Mouse (Mus musculus) hindbrain, embryonic 14.5 days (tissue): ENCODE measurements at regions not wholly inside any gene's neighbourhood (a gene's known extent, or its start where the extent isn't known, plus 50 kb on each side); places are given as distances from the start of the nearest gene placed in this dataset.
"Not testable (repeated sequence)": the region's sequence is repeated elsewhere in the genome, so short reads cannot be mapped to it uniquely, and the experiment has no call there.

ENCODE experiments used
- ATAC-seq: fragments of 200-750 bp; cut with Nextera tagmentation; 2 replicates; pipeline ENCODE4 v1.8.0; 2017; ENCODE audit warnings: moderate number of reproducible peaks, mild to moderate bottlenecking, moderate TSS enrichment, moderate library complexity; ENCODE audit not compliant: low FRiP score
- DNase-seq: peaks from one replicate; pipeline ENCODE4 v3.0.0-alpha.2; 2015; ENCODE audit warnings: low spot score
- H3K27ac ChIP-seq: fragments of 300-500 bp; sonication (generic); 2 replicates; pipeline ENCODE4 v1.5.1; 2014; ENCODE audit warnings: mild to moderate bottlenecking, moderate library complexity
- H3K27me3 ChIP-seq: fragments of 300-500 bp; sonication (generic); 2 replicates; pipeline ENCODE4 v1.6.1; 2014; ENCODE audit warnings: mild to moderate bottlenecking, low read length, mixed read lengths; ENCODE audit not compliant: control insufficient read depth, insufficient read depth
- H3K36me3 ChIP-seq: fragments of 300-500 bp; sonication (generic); replicated peaks from 2 replicates; pipeline ENCODE4 v1.6.1; 2014; ENCODE audit not compliant: control insufficient read depth, insufficient read depth
- H3K4me1 ChIP-seq: fragments of 300-500 bp; sonication (generic); replicated peaks from 2 replicates; pipeline ENCODE4 v1.6.1; 2014; ENCODE audit warnings: antibody characterized with exemption, low read length, mixed read lengths; ENCODE audit not compliant: control insufficient read depth, insufficient read depth
- H3K4me2 ChIP-seq: fragments of 300-500 bp; sonication (generic); replicated peaks from 2 replicates; pipeline ENCODE4 v1.6.1; 2014; ENCODE audit warnings: mild to moderate bottlenecking, moderate library complexity
- H3K4me3 ChIP-seq: fragments of 300-500 bp; sonication (generic); replicated peaks from 2 replicates; pipeline ENCODE4 v1.5.1; 2014; ENCODE audit warnings: mild to moderate bottlenecking, low read length
- H3K9ac ChIP-seq: fragments of 300-500 bp; sonication (generic); 2 replicates; pipeline ENCODE4 v1.6.1; 2014
- H3K9me3 ChIP-seq: fragments of 300-500 bp; sonication (generic); 2 replicates; pipeline ENCODE4 v1.6.1; 2016; ENCODE audit warnings: low read length; ENCODE audit not compliant: control insufficient read depth
- WGBS: fragments of 180-500 bp; shearing (Covaris S2); extraction: QIAGEN DNeasy Blood & Tissue Kit; methylation state at CpG from one replicate; pipeline ENCODE4 v1.1.7; 2014; 5-methylcytosine and 5-hydroxymethylcytosine counted together

- H3K36me3 ChIP-seq = no peaks in the 10 kb centered on the region
- no peak overlapping the region for H3K4me2 ChIP-seq
- no peaks in the 10 kb centered on the region for H3K27me3 ChIP-seq
- no peaks in the 10 kb centered on the region for H3K9me3 ChIP-seq
- H3K9ac ChIP-seq = no peak overlapping the region
- no peak overlapping the region for H3K4me3 ChIP-seq
- no peak overlapping the region for H3K27ac ChIP-seq
- DNase-seq (no peak), ATAC-seq (no peak)
- H3K4me1 ChIP-seq = no peaks in the 10 kb centered on the region
- WGBS = 60% methylated on average over 14 of the region's 14 CpGs
Measured at GRCm38 (mm10) chr8:113513886-113514730, 121.3 kb upstream of the Mon1b start.

DNA sequence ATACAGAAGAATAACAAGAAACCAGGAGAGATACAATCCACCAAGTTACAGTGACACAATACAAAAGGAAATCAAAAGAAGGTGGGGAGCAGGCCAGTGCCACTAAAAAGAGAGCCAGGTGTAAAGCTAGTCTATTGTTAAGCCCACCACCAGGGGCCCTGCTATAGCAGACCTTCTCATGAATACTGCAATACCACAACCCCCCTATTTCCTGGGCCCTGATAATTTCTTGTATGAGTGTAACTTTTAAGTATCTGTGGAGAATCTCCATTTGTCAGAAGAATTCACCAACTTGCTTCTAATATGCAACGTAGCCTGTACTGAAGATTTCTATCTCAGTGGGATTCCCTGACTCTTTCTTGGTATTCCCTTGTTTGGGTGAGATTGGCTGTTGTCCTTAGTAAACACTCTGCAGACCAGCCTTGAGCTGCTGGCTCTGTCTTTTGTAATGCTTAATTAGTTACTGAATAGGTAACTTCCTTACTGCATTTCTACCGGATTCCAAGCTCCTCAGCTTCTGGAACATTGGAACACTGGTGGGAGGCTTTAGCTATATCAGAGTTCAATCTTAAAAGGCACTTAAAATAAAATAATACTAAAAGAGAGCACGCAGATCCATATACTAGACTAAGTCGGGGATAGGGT, 120.5 kb upstream of the Mon1b start:
- ATAC-seq, H3K27me3 ChIP-seq, H3K27ac ChIP-seq, H3K36me3 ChIP-seq, H3K9ac ChIP-seq, DNase-seq, H3K4me3 ChIP-seq, H3K4me1 ChIP-seq, H3K4me2 ChIP-seq, H3K9me3 ChIP-seq: not testable (repeated sequence)
- WGBS = 60% methylated on average over 4 of the region's 4 CpGs

GRCm38 (mm10) chr8:113516176-113516575, 119.2 kb upstream of the Mon1b start:
- Histone ChIP-seq H3K4me2 (no peak overlapping the region), H3K27ac (no peak overlapping the region), H3K36me3 (no peaks in the 10 kb centered on the region), H3K27me3 (no peaks in the 10 kb centered on the region), H3K4me3 (no peak overlapping the region), H3K9ac (no peak overlapping the region), H3K4me1 (no peaks in the 10 kb centered on the region), H3K9me3 (0 out of 2 replicates have a peak, but pooled peaks cover 3% of the 10 kb centered on the region)
- 87% methylated on average over 7 of the region's 7 CpGs for WGBS
- DNase-seq (no peak), ATAC-seq (no peak)

DNA sequence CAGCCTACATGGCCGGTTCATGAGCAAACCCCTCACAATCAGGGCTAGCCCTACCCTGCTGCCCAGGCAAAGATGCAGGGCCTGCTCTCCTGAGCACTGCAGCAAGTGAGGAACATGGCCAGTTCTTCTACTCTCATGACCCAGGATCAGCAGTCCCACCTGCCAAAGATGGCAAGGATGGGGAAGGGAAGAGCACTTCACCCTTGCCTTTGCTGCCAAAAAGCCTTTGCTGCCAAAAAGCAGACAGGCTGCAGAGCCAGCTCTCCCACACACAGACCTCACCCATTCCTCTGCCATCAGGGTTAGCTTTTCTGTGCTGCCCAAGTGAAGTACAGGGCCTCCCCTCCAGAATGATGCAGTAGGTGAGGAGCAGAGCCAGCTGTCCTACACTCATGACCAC, 117.5 kb upstream of the Mon1b start:
- Histone ChIP-seq H3K27ac (no peak overlapping the region), H3K4me3 (no peak overlapping the region), H3K4me1 (no peaks in the 10 kb centered on the region), H3K9me3 (0 out of 2 replicates have a peak, but pooled peaks cover 3% of the 10 kb centered on the region), H3K27me3 (no peaks in the 10 kb centered on the region), H3K9ac (no peak overlapping the region), H3K4me2 (no peak overlapping the region), H3K36me3 (no peaks in the 10 kb centered on the region)
- DNase-seq = no peak
- ATAC-seq = no peak
- WGBS = 88% methylated on average over 1 of the region's 1 CpGs

- Histone ChIP-seq H3K9ac (no peak overlapping the region), H3K4me1 (no peaks in the 10 kb centered on the region), H3K4me2 (no peak overlapping the region), H3K4me3 (no peak overlapping the region), H3K27ac (no peak overlapping the region), H3K9me3 (0 out of 2 replicates have a peak, but pooled peaks cover 3% of the 10 kb centered on the region), H3K36me3 (no peaks in the 10 kb centered on the region), H3K27me3 (no peaks in the 10 kb centered on the region)
- DNase-seq = no peak
- ATAC-seq = no peak
- 90% methylated on average over 1 of the region's 1 CpGs for WGBS
Measured at GRCm38 (mm10) chr8:113523561-113523960, 111.8 kb upstream of the Mon1b start.

DNA sequence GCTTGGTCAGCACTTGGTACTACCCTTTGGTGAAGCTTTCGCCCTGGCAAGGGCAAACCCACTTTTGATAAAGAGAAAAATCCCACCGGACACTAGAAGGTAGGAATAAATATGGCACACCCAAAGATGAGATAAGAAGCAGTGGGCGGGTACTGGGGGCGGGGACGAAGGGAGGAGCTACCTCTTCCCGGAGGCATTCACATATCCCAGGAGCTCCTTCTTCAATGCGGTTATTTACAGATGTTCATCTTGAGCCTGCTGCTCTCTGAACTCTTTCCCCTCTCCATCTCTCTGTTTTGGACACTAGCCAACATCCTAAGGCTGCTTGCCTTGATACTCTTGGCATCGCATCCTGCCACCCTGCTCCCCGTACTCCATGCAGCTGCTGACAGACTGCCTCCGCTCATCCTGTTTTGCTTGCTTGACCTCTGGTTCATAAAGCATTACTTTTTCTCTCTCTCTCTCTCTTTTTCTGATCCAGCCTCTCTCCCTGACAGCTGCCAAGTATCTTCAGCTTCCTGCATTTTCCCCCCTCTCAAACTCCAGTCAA, 104.2 kb upstream of the Mon1b start:
- WGBS = 66% methylated on average over 10 of the region's 10 CpGs
- Histone ChIP-seq H3K4me3 (no peak overlapping the region), H3K36me3 (no peaks in the 10 kb centered on the region), H3K27ac (no peak overlapping the region), H3K27me3 (no peaks in the 10 kb centered on the region), H3K4me2 (no peak overlapping the region), H3K9ac (no peak overlapping the region), H3K9me3 (no peaks in the 10 kb centered on the region), H3K4me1 (0 out of 2 replicates have a peak, but pooled peaks cover 4% of the 10 kb centered on the region)
- ATAC-seq (no peak), DNase-seq (no peak)

DNA sequence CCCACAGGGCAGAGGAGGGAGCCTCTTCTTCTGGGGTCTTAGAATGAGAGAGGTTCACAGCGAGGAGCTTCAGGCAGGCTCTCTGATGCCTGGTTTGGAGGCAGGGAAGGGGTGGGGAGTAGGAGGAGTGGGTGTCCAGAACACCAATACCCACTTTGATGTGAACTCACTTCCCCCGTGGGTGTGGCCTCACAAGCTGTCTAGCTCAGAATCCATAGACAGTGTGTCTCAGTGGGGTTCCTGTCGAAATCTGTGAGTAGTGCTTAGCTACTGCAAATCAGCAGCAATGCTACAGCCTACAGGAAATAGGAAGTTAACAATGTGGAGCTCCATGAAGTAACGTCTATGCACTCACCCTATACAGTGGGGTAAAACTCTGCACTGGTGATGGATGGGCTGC, 102.5 kb upstream of the Mon1b start:
- Histone ChIP-seq H3K36me3 (no peaks in the 10 kb centered on the region), H3K27me3 (no peaks in the 10 kb centered on the region), H3K27ac (no peak overlapping the region), H3K4me3 (no peak overlapping the region), H3K9ac (no peak overlapping the region), H3K4me2 (no peak overlapping the region), H3K4me1 (0 out of 2 replicates have a peak, but pooled peaks cover 4% of the 10 kb centered on the region), H3K9me3 (no peaks in the 10 kb centered on the region)
- DNase-seq (no peak), ATAC-seq (no peak)
- 53% methylated on average over 4 of the region's 4 CpGs for WGBS

- Histone ChIP-seq H3K9ac (no peak overlapping the region), H3K4me1 (no peaks in the 10 kb centered on the region), H3K27ac (no peak overlapping the region), H3K9me3 (no peaks in the 10 kb centered on the region), H3K27me3 (no peaks in the 10 kb centered on the region), H3K4me3 (no peak overlapping the region), H3K4me2 (no peak overlapping the region), H3K36me3 (no peaks in the 10 kb centered on the region)
- DNase-seq (no peak), ATAC-seq (no peak)
- WGBS = 91% methylated on average over 6 of the region's 6 CpGs
Measured at GRCm38 (mm10) chr8:113541437-113541836, 94.0 kb upstream of the Mon1b start.

DNA sequence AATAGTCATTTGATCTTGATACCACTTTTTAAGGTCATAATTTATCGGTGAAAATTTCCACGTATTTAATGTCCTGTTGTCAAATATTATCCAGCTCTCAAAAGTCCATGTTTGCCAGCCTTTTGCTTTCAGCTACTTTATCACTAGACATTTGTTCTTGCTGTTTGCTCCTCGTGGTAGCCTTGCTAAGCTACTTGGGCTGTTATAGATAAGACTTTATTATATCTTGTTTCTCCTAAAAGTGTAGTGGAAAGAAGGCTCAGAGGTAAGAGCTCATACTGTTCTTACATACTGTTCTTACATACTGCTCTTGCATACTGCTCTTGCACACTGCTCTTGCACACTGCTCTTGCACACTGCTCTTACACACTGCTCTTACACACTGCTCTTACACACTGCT, 93.3 kb upstream of the Mon1b start:
- Histone ChIP-seq H3K9ac (no peak overlapping the region), H3K4me2 (no peak overlapping the region), H3K27me3 (no peaks in the 10 kb centered on the region), H3K36me3 (no peaks in the 10 kb centered on the region), H3K27ac (no peak overlapping the region), H3K4me3 (no peak overlapping the region), H3K9me3 (no peaks in the 10 kb centered on the region), H3K4me1 (no peaks in the 10 kb centered on the region)
- DNase-seq (no peak), ATAC-seq (no peak)
- 87% methylated on average over 3 of the region's 3 CpGs for WGBS
